8 mouse cellular contexts compared by ENCODE assay signal in genomic region chr1:65112807-65113196, GRCm38 (mm10). TPM values are rescaled to one million over a fixed set of nuclear protein-coding genes. Genes with fewer than 3 reads are reported as not detected.
A peak's percentile ranks its signal among the peaks of the same experiment; 100 is the strongest.
DNase-seq lines count a peak whose midpoint lies in the region; ATAC-seq lines count a peak whose summit lies in the region.

No protein-coding gene starts in this region.

- peaks cover 8% of the 10 kb centered on the region for H3K4me1 ChIP-seq in liver, embryonic 13.5 days (replicated peaks)
- H3K4me1 ChIP-seq in neural tube, embryonic 13.5 days (replicated peaks), result peaks cover 9% of the 10 kb centered on the region

- H3K4me3 ChIP-seq in liver, embryonic 13.5 days (replicated peaks), result no peak overlapping the region
- no peak overlapping the region for H3K4me3 ChIP-seq in neural tube, embryonic 13.5 days

- no peaks in the 10 kb centered on the region for H3K27me3 ChIP-seq in liver, embryonic 13.5 days
- H3K27me3 ChIP-seq in neural tube, embryonic 13.5 days, result no peaks in the 10 kb centered on the region

- peak overlapping the region; percentile 41 for H3K4me2 ChIP-seq in liver, embryonic 13.5 days
- peak overlapping the region; percentile 36 for H3K4me2 ChIP-seq in neural tube, embryonic 13.5 days

- intact Hi-C loops in heart, postnatal 10 days (cut with DNase I), result loop anchor here (1.0 kb wide), 1 partner anchor 67 kb away; no protein-coding TSS in a partner anchor

- 34% methylated on average over 14 of the region's 14 CpGs for WGBS in liver, embryonic 13.5 days (ENCODE audit: insufficient replicate concordance)
- WGBS in neural tube, embryonic 13.5 days, result 53% methylated on average over 14 of the region's 14 CpGs

- no peak overlapping the region for H3K9ac ChIP-seq in liver, embryonic 13.5 days
- no peak overlapping the region for H3K9ac ChIP-seq in neural tube, embryonic 13.5 days

- H3K36me3 ChIP-seq in liver, embryonic 13.5 days, result no peaks in the 10 kb centered on the region
- H3K36me3 ChIP-seq in neural tube, embryonic 13.5 days, result no peaks in the 10 kb centered on the region

- H3K9me3 ChIP-seq in liver, embryonic 13.5 days (replicated peaks), result no peaks in the 10 kb centered on the region
- no peaks in the 10 kb centered on the region for H3K9me3 ChIP-seq in neural tube, embryonic 13.5 days

- H3K27ac ChIP-seq in liver, embryonic 13.5 days, result peak overlapping the region; percentile 37
- H3K27ac ChIP-seq in neural tube, embryonic 13.5 days (replicated peaks), result no peak overlapping the region

- peak; percentile 40 for ATAC-seq in liver, embryonic 13.5 days (ENCODE audit: low read depth)
- ATAC-seq in neural tube, embryonic 13.5 days (ENCODE audit: low read depth), result peak; percentile 43; the same call in 1 of the 2 replicates

- DNase-seq in retina, embryonic 14.5 days (ENCODE audit: low spot score), result peak; percentile 13
- no peak for DNase-seq in retina, postnatal 1 day
- DNase-seq in heart, postnatal 10 days, result peak; percentile 10 to 31
- DNase-seq in liver, embryonic 13.5 days, result no peak
- DNase-seq in spleen, postnatal 10 days (ENCODE audit: low spot score in 2 of 2), result no peak
- DNase-seq in spleen, adult 12 weeks (ENCODE audit: low spot score), result no peak
- no peak for DNase-seq in ovary, postnatal 36 days (ENCODE audit: low spot score)

RNA-seq across cellular contexts. Expression of gene Gm28845, which starts 6.6 kb away (rescaled TPM):
- total RNA-seq in heart, postnatal 10 days (2021), result not detected
- polyA plus RNA-seq in liver, embryonic 13.5 days (2015; fragmentation: Nextera tagmentation; extraction: Ambion mirVana), result not detected in 2 replicates
- not detected in 2 replicates for polyA plus RNA-seq in neural tube, embryonic 13.5 days (2015; fragmentation: Nextera tagmentation; extraction: Ambion mirVana)

RNA-seq across cellular contexts. Expression of gene Cryga, which starts 9.6 kb away (rescaled TPM):
- not detected for total RNA-seq in heart, postnatal 10 days (2021)
- polyA plus RNA-seq in liver, embryonic 13.5 days (2015; fragmentation: Nextera tagmentation; extraction: Ambion mirVana), result not detected in 2 replicates
- polyA plus RNA-seq in neural tube, embryonic 13.5 days (2015; fragmentation: Nextera tagmentation; extraction: Ambion mirVana), result not detected in 2 replicates

RNA-seq across cellular contexts. Expression of gene D630023F18Rik, which starts 10.2 kb away (rescaled TPM):
- total RNA-seq in heart, postnatal 10 days (2021), result not detected
- 0.29 and 0.45 TPM in 2 replicates for polyA plus RNA-seq in liver, embryonic 13.5 days (2015; fragmentation: Nextera tagmentation; extraction: Ambion mirVana)
- 0.34 and 0.38 TPM in 2 replicates for polyA plus RNA-seq in neural tube, embryonic 13.5 days (2015; fragmentation: Nextera tagmentation; extraction: Ambion mirVana)

RNA-seq across cellular contexts. Expression of gene Crygb, which starts 30.7 kb away (rescaled TPM):
- not detected for total RNA-seq in heart, postnatal 10 days (2021)
- polyA plus RNA-seq in liver, embryonic 13.5 days (2015; fragmentation: Nextera tagmentation; extraction: Ambion mirVana), result not detected in 2 replicates
- polyA plus RNA-seq in neural tube, embryonic 13.5 days (2015; fragmentation: Nextera tagmentation; extraction: Ambion mirVana), result 0.77 TPM in 1 of 2 replicates, not detected in the other

RNA-seq across cellular contexts. Expression of gene Crygc, which starts 39.3 kb away (rescaled TPM):
- total RNA-seq in heart, postnatal 10 days (2021), result not detected
- polyA plus RNA-seq in liver, embryonic 13.5 days (2015; fragmentation: Nextera tagmentation; extraction: Ambion mirVana), result not detected in 2 replicates
- polyA plus RNA-seq in neural tube, embryonic 13.5 days (2015; fragmentation: Nextera tagmentation; extraction: Ambion mirVana), result not detected in 2 replicates

Comparison
In these comparisons a context has a peak if more than half of its experiments do, and no peak if none do; other contexts are left out.
1. DNase-seq: peak in retina, embryonic 14.5 days (single experiment) and heart, postnatal 10 days (2 of 2); none in retina, postnatal 1 day (single experiment), liver, embryonic 13.5 days (single experiment), spleen, postnatal 10 days (0 of 2), spleen, adult 12 weeks (single experiment) and ovary, postnatal 36 days (single experiment).